Comparison of ENCODE assay signal across 16 mouse cellular contexts in the genomic region with DNA sequence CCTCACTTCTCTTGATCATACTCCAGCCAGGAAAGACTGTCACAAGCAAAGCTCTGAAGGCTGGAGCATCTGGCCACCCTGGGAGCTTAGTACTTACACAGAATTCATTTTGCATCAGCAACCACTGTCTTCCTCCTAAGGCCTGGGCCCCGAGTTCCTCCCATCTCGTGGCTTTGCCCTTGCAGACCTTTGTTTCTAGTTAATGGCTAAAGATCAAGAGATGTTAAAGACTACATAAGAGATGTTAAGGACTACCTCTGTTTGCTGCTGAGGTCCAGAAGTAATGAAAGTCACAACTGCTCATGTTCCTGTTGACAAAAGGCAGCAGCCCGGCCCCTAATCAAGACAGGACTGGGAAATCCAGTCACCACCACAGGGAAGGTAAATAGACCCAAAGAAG.
"Had no signal": no experiment of that assay in that cellular context is flagged by ENCODE, and none has a peak within 500 bp of the region (broad histone marks: within the 10 kb centered on the region; RNA-seq: fewer than 3 reads in every experiment).

No protein-coding gene starts in this region.

- H3K27me3 ChIP-seq: neural tube, embryonic 13.5 days; neural tube, embryonic 15.5 days; stomach, embryonic 15.5 days had no signal

- H3K27ac ChIP-seq: neural tube, embryonic 13.5 days; neural tube, embryonic 15.5 days; stomach, embryonic 15.5 days; stomach, postnatal 0 days had no signal

- H3K4me2 ChIP-seq: neural tube, embryonic 13.5 days; neural tube, embryonic 15.5 days; stomach, embryonic 15.5 days had no signal

- H3K4me3 ChIP-seq: neural tube, embryonic 13.5 days; neural tube, embryonic 15.5 days; stomach, embryonic 15.5 days had no signal

- H3K36me3 ChIP-seq: neural tube, embryonic 13.5 days; neural tube, embryonic 15.5 days; stomach, embryonic 15.5 days had no signal

- H3K9me3 ChIP-seq: neural tube, embryonic 15.5 days; stomach, embryonic 15.5 days had no signal

- DNase-seq: retina, postnatal 1 day; right cerebral cortex, adult 18-20 months; right cerebral cortex, postnatal 14 days; right cerebral cortex, postnatal 25 days; right cerebral cortex, postnatal 4 days; spleen, adult 18-20 months; thymus, adult 18-20 months; thymus, adult 2 months; thymus, postnatal 14 days; thymus, postnatal 25 days; thymus, postnatal 36 days; thymus, postnatal 4 days had no signal

- H3K9ac ChIP-seq: neural tube, embryonic 13.5 days; neural tube, embryonic 15.5 days; stomach, embryonic 15.5 days had no signal
